Mouse (Mus musculus): Measurements from ENCODE around the gene Cpa1.

DNA sequence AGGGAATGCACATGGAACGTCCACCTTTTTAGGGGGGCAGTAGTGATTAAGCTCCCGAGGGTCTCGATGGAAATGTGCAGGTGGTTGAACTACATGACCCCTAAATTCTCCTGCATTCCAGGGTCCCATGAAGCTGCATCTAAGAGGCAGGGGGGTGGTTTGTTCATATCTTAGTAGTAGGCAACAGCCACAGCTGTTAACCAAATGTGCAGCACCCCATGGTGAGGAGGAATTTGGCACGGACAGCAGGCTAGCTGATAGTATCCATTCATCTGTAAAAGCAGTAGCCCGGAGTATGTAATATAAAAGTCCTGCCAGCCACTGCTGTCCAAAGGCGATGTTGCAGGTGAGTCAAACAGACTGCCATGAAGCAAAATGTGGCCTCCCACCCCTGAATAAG is 6.4 kb downstream of the Cpa1 start:
- TF ChIP-seq CTCF (IDR thresholded peaks at IDR 0.05; ENCODE audit: low read depth) (no peak), EP300 (optimal IDR thresholded peaks at IDR 0.05) (no peak)
